Mouse (Mus musculus) retina, adult 2 months (tissue): ENCODE data around the gene Ltf.

Experiments
- DNase-seq: peaks from one replicate; pipeline ENCODE4 v3.0.0-alpha.2; 2012; ENCODE audit warnings: low read depth, low spot score

Ltf gene

GRCm38 (mm10) chr9:111086995-111087606 is 68.0 kb downstream of the Ltf start:
- no peak for DNase-seq

DNA sequence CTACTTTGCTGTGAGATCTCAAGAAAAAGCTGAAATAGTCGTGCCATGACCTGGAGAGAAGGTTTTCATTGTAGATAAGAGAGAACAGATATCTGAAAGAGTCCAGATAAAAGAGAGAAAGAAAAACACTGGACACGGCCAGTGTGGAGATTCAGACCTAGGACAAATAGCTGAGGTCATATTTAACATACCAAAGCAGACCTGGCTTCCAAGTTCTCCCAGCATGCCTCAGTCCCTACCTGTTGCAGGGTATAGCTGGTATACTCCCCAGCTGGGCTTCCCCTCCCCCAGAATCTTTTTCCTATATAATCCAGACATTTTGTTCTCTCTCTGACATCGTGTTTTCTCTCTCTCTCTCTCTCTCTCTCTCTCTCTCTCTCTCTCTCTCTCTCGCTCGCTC is 68.9 kb downstream of the Ltf start:
- no peak for DNase-seq

DNA sequence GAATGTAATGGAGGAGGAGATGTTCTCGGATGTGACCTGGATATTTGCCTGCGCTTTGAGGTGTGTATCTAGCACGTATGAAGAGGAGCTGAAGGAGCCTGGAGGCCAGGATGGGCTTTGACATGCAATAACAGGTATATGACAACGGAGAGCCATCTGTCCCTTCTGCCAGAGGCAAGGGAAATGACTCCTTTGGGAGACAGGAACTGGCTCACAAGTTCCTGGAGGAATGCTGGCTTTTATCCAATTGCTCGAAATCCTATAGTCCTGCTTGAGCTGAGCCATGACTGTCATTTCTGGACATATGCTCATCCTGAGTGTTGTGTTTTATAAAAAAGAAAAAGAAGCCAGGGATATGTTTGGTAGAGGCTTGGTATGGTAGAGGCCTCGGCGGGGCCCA is 69.8 kb downstream of the Ltf start:
- DNase-seq: no peak
